Comparison of ENCODE assay signal across 24 mouse cellular contexts in genomic region chr11:102896641-102897040, GRCm38 (mm10). TPM values are rescaled to one million over a fixed set of nuclear protein-coding genes. Genes with fewer than 3 reads are reported as not detected.
A peak's percentile ranks its signal among the peaks of the same experiment; 100 is the strongest.
DNase-seq lines count a peak whose midpoint lies in the region; ATAC-seq and TF ChIP-seq lines count a peak whose summit lies in the region.
"Had no signal": no experiment of that assay in that cellular context is flagged by ENCODE, and none has a peak within 500 bp of the region (broad histone marks: within the 10 kb centered on the region; RNA-seq: fewer than 3 reads in every experiment).

No protein-coding gene starts in this region.

- TF ChIP-seq POLR2A in olfactory bulb, adult 2 months (IDR thresholded peaks at IDR 0.05; ENCODE audit: insufficient read depth, low read depth, low read length), result no peak

- peaks cover 15% of the 10 kb centered on the region for H3K4me1 ChIP-seq in forebrain, embryonic 13.5 days
- H3K4me1 ChIP-seq in forebrain, embryonic 11.5 days (replicated peaks; ENCODE audit: control insufficient read depth, insufficient read depth, low read length), result peaks cover 2% of the 10 kb centered on the region; the same call in 1 of the 2 replicates
- H3K4me1 ChIP-seq in embryonic facial prominence, embryonic 13.5 days, result peaks cover 13% of the 10 kb centered on the region
- H3K4me1 ChIP-seq in olfactory bulb, adult 2 months (ENCODE audit: control insufficient read depth, insufficient read depth, low read length), result peaks cover 8% of the 10 kb centered on the region

- no peak overlapping the region for H3K27ac ChIP-seq in forebrain, embryonic 13.5 days
- no peak overlapping the region for H3K27ac ChIP-seq in forebrain, embryonic 11.5 days (ENCODE audit: low read depth, low read length)
- no peak overlapping the region for H3K27ac ChIP-seq in embryonic facial prominence, embryonic 13.5 days
- H3K27ac ChIP-seq in olfactory bulb, adult 2 months (ENCODE audit: insufficient read depth, low read depth, low read length), result no peak overlapping the region
- H3K27ac ChIP-seq: limb, embryonic 13.5 days had no signal

- no peak overlapping the region for H3K4me3 ChIP-seq in forebrain, embryonic 13.5 days
- no peak overlapping the region for H3K4me3 ChIP-seq in forebrain, embryonic 11.5 days (ENCODE audit: low read depth, low read length)
- H3K4me3 ChIP-seq in embryonic facial prominence, embryonic 13.5 days, result no peak overlapping the region
- H3K4me3 ChIP-seq in olfactory bulb, adult 2 months (ENCODE audit: insufficient read depth, low read depth, low read length), result peak overlapping the region; percentile 6
- H3K4me3 ChIP-seq: limb, embryonic 13.5 days had no signal

- H3K9me3 ChIP-seq in forebrain, embryonic 13.5 days (replicated peaks), result no peaks in the 10 kb centered on the region
- H3K9me3 ChIP-seq in forebrain, embryonic 11.5 days (ENCODE audit: control insufficient read depth, low read length), result no peaks in the 10 kb centered on the region
- no peaks in the 10 kb centered on the region for H3K9me3 ChIP-seq in embryonic facial prominence, embryonic 13.5 days
- H3K9me3 ChIP-seq: limb, embryonic 13.5 days had no signal

- intact Hi-C loops in left cerebral cortex, postnatal 4 days (cut with DNase I), result no loop called here
- intact Hi-C loops in left cerebral cortex, postnatal 25 days (cut with DNase I), result no loop called here

- H3K9ac ChIP-seq in forebrain, embryonic 13.5 days, result 0 out of 2 replicates have a peak overlapping the region, but pooled peaks have one; percentile 3
- no peak overlapping the region for H3K9ac ChIP-seq in forebrain, embryonic 11.5 days (ENCODE audit: low read length)
- H3K9ac ChIP-seq in embryonic facial prominence, embryonic 13.5 days, result 0 out of 2 replicates have a peak overlapping the region, but pooled peaks have one; percentile 6
- H3K9ac ChIP-seq: limb, embryonic 13.5 days; lung, embryonic 14.5 days had no signal

- H3K36me3 ChIP-seq in forebrain, embryonic 13.5 days (ENCODE audit: poor library complexity, severe bottlenecking), result no peaks in the 10 kb centered on the region
- no peaks in the 10 kb centered on the region for H3K36me3 ChIP-seq in forebrain, embryonic 11.5 days (ENCODE audit: control insufficient read depth, insufficient read depth, low read length)
- no peaks in the 10 kb centered on the region for H3K36me3 ChIP-seq in embryonic facial prominence, embryonic 13.5 days
- H3K36me3 ChIP-seq: limb, embryonic 13.5 days had no signal

- DNase-seq in forebrain, embryonic 11.5 days (ENCODE audit: low spot score), result no peak
- peak; percentile 35 for DNase-seq in left cerebral cortex, postnatal 4 days
- no peak for DNase-seq in left cerebral cortex, postnatal 25 days (ENCODE audit: low spot score in 2 of 2)
- no peak for DNase-seq in kidney, adult 8-10 months
- DNase-seq: adrenal gland, adult 8-10 months; cerebellum, adult 9-11 months; gastrocnemius, postnatal 10 days; heart, adult 18-20 months; heart, postnatal 36 days; kidney, adult 11 months; kidney, postnatal 25 days; layer of hippocampus, adult 9-11 months; lung, embryonic 14.5 days; lung, postnatal 36 days; thymus, postnatal 25 days had no signal

- no peak for TF ChIP-seq CTCF in olfactory bulb, adult 2 months (IDR thresholded peaks at IDR 0.05; ENCODE audit: insufficient read depth, low read depth, low read length)

- H3K4me2 ChIP-seq in forebrain, embryonic 13.5 days, result no peak overlapping the region
- H3K4me2 ChIP-seq in forebrain, embryonic 11.5 days (ENCODE audit: low read depth, low read length, severe bottlenecking), result no peak overlapping the region
- H3K4me2 ChIP-seq in embryonic facial prominence, embryonic 13.5 days, result no peak overlapping the region
- H3K4me2 ChIP-seq: limb, embryonic 13.5 days; lung, embryonic 14.5 days had no signal

- peaks cover 49% of the 10 kb centered on the region for H3K27me3 ChIP-seq in forebrain, embryonic 13.5 days
- peaks cover 14% of the 10 kb centered on the region; the same call in 1 of the 2 replicates for H3K27me3 ChIP-seq in forebrain, embryonic 11.5 days (ENCODE audit: control insufficient read depth, insufficient read depth, low read length)
- H3K27me3 ChIP-seq in embryonic facial prominence, embryonic 13.5 days, result peaks cover 60% of the 10 kb centered on the region
- H3K27me3 ChIP-seq: Patski had no signal

- no peak for ATAC-seq in forebrain, embryonic 13.5 days
- no peak for ATAC-seq in forebrain, embryonic 11.5 days (replicated peaks; ENCODE audit: low FRiP score)
- no peak for ATAC-seq in embryonic facial prominence, embryonic 13.5 days (ENCODE audit: insufficient number of reproducible peaks, insufficient read depth, low FRiP score, low TSS enrichment, low read depth)
- ATAC-seq: Patski had no signal

- WGBS in forebrain, embryonic 13.5 days, result 82% methylated on average over 20 of the region's 20 CpGs
- WGBS in forebrain, embryonic 11.5 days, result 81% methylated on average over 20 of the region's 20 CpGs
- WGBS in embryonic facial prominence, embryonic 13.5 days, result 81% methylated on average over 20 of the region's 20 CpGs
- 65% methylated on average over 20 of the region's 20 CpGs for WGBS in olfactory bulb, adult 2 months

RNA-seq across cellular contexts. Expression of gene Gfap, which starts 4.1 kb away (rescaled TPM):
- polyA plus RNA-seq in forebrain, embryonic 13.5 days (2015; fragmentation: Nextera tagmentation; extraction: Ambion mirVana), result not detected in 2 replicates
- polyA plus RNA-seq in forebrain, embryonic 11.5 days (2014; fragmentation: Nextera tagmentation; extraction: Ambion mirVana), result 0.09 TPM in 1 of 2 replicates, not detected in the other
- 10 to 100 TPM; 37.2 to 56.0 TPM for total RNA-seq in left cerebral cortex, postnatal 4 days (2021)
- total RNA-seq in left cerebral cortex, postnatal 25 days (2021), result 100 to 1,000 TPM; 118 to 122 TPM
- polyA plus RNA-seq in embryonic facial prominence, embryonic 13.5 days (2015; fragmentation: Nextera tagmentation; extraction: Ambion mirVana), result 0.10 and 0.39 TPM in 2 replicates
- polyA plus RNA-seq in olfactory bulb, adult 2 months (2012; ENCODE audit: insufficient read depth, insufficient read length, low replicate concordance, missing spikeins), result not detected in 2 replicates

RNA-seq across cellular contexts. Expression of gene Fam187a, which starts 11.7 kb away (rescaled TPM):
- not detected in 2 replicates for polyA plus RNA-seq in forebrain, embryonic 13.5 days (2015; fragmentation: Nextera tagmentation; extraction: Ambion mirVana)
- polyA plus RNA-seq in forebrain, embryonic 11.5 days (2014; fragmentation: Nextera tagmentation; extraction: Ambion mirVana), result not detected in 2 replicates
- total RNA-seq in left cerebral cortex, postnatal 4 days (2021), result not detected
- total RNA-seq in left cerebral cortex, postnatal 25 days (2021), result under 1 TPM in 1 of 2 experiments, not detected in 1; 0.27 TPM
- polyA plus RNA-seq in embryonic facial prominence, embryonic 13.5 days (2015; fragmentation: Nextera tagmentation; extraction: Ambion mirVana), result not detected in 2 replicates
- polyA plus RNA-seq in olfactory bulb, adult 2 months (2012; ENCODE audit: insufficient read depth, insufficient read length, low replicate concordance, missing spikeins), result not detected in 2 replicates
- total RNA-seq: gastrocnemius, postnatal 10 days; heart, adult 18-20 months; heart, postnatal 36 days; megakaryocyte-erythroid progenitor cell, adult 5-6 weeks; midbrain, postnatal 0 days had no signal
- polyA plus RNA-seq: heart, embryonic 14.5 days; limb, embryonic 13.5 days; lung, embryonic 14.5 days; small intestine, adult 2 months had no signal

RNA-seq across cellular contexts. Expression of gene Ccdc103, which starts 15.6 kb away (rescaled TPM):
- polyA plus RNA-seq in forebrain, embryonic 13.5 days (2015; fragmentation: Nextera tagmentation; extraction: Ambion mirVana), result 1.8 and 2.8 TPM in 2 replicates
- polyA plus RNA-seq in forebrain, embryonic 11.5 days (2014; fragmentation: Nextera tagmentation; extraction: Ambion mirVana), result 2.3 and 3.5 TPM in 2 replicates
- under 1 TPM; 0.48 to 0.95 TPM for total RNA-seq in left cerebral cortex, postnatal 4 days (2021)
- 1 to 10 TPM; 1.7 to 2.7 TPM for total RNA-seq in left cerebral cortex, postnatal 25 days (2021)
- 0.79 and 1.2 TPM in 2 replicates for polyA plus RNA-seq in embryonic facial prominence, embryonic 13.5 days (2015; fragmentation: Nextera tagmentation; extraction: Ambion mirVana)
- not detected in 2 replicates for polyA plus RNA-seq in olfactory bulb, adult 2 months (2012; ENCODE audit: insufficient read depth, insufficient read length, low replicate concordance, missing spikeins)
- total RNA-seq: heart, adult 18-20 months; heart, postnatal 36 days; megakaryocyte-erythroid progenitor cell, adult 5-6 weeks had no signal
- polyA plus RNA-seq: small intestine, adult 2 months had no signal

RNA-seq across cellular contexts. Expression of gene Eftud2, which starts 15.9 kb away (rescaled TPM):
- 199 and 235 TPM in 2 replicates for polyA plus RNA-seq in forebrain, embryonic 13.5 days (2015; fragmentation: Nextera tagmentation; extraction: Ambion mirVana)
- 317 and 330 TPM in 2 replicates for polyA plus RNA-seq in forebrain, embryonic 11.5 days (2014; fragmentation: Nextera tagmentation; extraction: Ambion mirVana)
- total RNA-seq in left cerebral cortex, postnatal 4 days (2021), result 100 to 1,000 TPM; 113 to 125 TPM
- total RNA-seq in left cerebral cortex, postnatal 25 days (2021), result 100 to 1,000 TPM; 108 to 116 TPM
- 189 and 196 TPM in 2 replicates for polyA plus RNA-seq in embryonic facial prominence, embryonic 13.5 days (2015; fragmentation: Nextera tagmentation; extraction: Ambion mirVana)
- 433 TPM in 1 of 2 replicates, not detected in the other for polyA plus RNA-seq in olfactory bulb, adult 2 months (2012; ENCODE audit: insufficient read depth, insufficient read length, low replicate concordance, missing spikeins)

RNA-seq across cellular contexts. Expression of gene Kif18b, which starts 28.3 kb away (rescaled TPM):
- polyA plus RNA-seq in forebrain, embryonic 13.5 days (2015; fragmentation: Nextera tagmentation; extraction: Ambion mirVana), result 10.3 and 10.7 TPM in 2 replicates
- polyA plus RNA-seq in forebrain, embryonic 11.5 days (2014; fragmentation: Nextera tagmentation; extraction: Ambion mirVana), result 13.0 and 13.3 TPM in 2 replicates
- total RNA-seq in left cerebral cortex, postnatal 4 days (2021), result 1 to 10 TPM; 3.7 to 4.1 TPM
- under 1 TPM; 0.28 to 0.41 TPM for total RNA-seq in left cerebral cortex, postnatal 25 days (2021)
- 11.0 and 12.8 TPM in 2 replicates for polyA plus RNA-seq in embryonic facial prominence, embryonic 13.5 days (2015; fragmentation: Nextera tagmentation; extraction: Ambion mirVana)
- not detected in 2 replicates for polyA plus RNA-seq in olfactory bulb, adult 2 months (2012; ENCODE audit: insufficient read depth, insufficient read length, low replicate concordance, missing spikeins)
